Mouse (Mus musculus): ENCODE results near the gene Hist1h4i.

- TF ChIP-seq CTCF (IDR thresholded peaks at IDR 0.05; ENCODE audit: low read depth, low read length) (no peak), POLR2A (IDR thresholded peaks at IDR 0.05; ENCODE audit: extremely low read depth, insufficient read depth, low read length) (no peak)
Observed at GRCm38 (mm10) chr13:22021581-22021980, 19.6 kb downstream of the Hist1h4i start.

Measured in liver, adult 2 months (tissue).